Mouse (Mus musculus): ENCODE data around the gene Cdc25b.

DNA sequence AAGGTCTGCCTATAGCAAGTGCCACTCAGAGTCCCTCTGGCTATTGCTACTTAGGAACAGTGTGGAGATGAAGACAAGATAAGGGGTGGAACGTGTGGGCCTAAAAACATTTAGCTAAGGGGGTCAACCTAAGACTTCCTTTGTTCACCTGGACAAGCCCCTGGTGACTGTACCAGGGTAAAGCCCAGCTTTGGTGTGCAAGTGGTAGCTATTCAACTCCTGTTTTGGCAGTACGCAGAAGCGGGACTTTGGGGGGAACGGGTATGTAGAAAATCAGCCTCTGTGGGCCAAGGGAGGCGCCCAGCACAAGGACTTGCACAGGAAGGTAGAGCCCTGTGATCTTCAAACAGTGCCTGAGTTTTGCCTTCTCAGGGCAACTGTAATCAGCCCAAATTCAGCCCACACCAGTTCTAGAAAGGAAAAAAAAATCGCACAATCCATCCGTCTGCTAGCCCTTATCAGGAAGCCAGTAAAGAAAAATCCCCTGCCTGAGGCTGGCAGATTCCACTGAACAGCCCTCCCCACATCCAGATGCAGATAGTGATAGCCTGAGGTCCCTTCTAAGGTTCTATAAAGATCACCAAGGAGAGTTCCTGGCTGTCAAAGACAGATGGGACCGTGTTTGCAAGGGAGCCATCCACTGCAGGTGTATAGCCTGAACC, 18.9 kb downstream of the Cdc25b start:
- TF ChIP-seq ZNF384 (IDR thresholded peaks at IDR 0.05; ENCODE audit: low read depth, low read length) (no peak), ZC3H11A (IDR thresholded peaks at IDR 0.05; ENCODE audit: borderline replicate concordance, low read depth, low read length) (no peak), MAFK (IDR thresholded peaks at IDR 0.05; ENCODE audit: insufficient read depth, low read depth, low read length) (no peak), HCFC1 (IDR thresholded peaks at IDR 0.05; ENCODE audit: borderline replicate concordance, insufficient read depth, low read length) (no peak), CHD2 (IDR thresholded peaks at IDR 0.05; ENCODE audit: low read depth, low read length) (no peak)

All from ES-E14 (cell line).